Mouse (Mus musculus): ENCODE results near the gene Uchl1.

- no peak for TF ChIP-seq USF1 (IDR thresholded peaks at IDR 0.05; ENCODE audit: low read depth)
- no peak for TF ChIP-seq POLR2AphosphoS2 (IDR thresholded peaks at IDR 0.05; ENCODE audit: insufficient read length, low read depth)
Observed at GRCm38 (mm10) chr5:66723037-66723436, 47.1 kb downstream of the Uchl1 start.

Measured in myocyte (in vitro differentiated cells).